ENCODE assay signal across 22 mouse cellular contexts in the genomic region with DNA sequence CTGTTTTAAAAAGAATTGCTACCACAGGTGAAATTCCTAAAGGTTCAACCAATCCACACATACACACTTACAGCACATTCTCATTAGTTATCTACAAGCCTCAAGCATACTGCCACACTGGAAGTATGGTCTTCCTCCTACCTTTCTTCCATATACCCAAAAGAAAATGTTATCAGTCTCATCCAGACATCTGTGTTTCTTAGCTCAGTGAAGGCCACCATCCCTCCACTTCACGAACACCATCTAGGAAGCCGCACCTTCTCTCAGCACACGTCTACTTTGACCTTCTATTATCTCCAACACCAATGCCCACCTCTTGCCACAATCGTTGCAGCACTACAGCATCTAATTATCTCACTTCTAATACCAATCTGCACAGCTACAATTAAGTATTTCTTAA. TPM values are rescaled to one million over a fixed set of nuclear protein-coding genes. Genes with fewer than 3 reads are reported as not detected.
DNase-seq lines count a peak whose midpoint lies in the region; ATAC-seq and TF ChIP-seq lines count a peak whose summit lies in the region.
"Had no signal": no experiment of that assay in that cellular context is flagged by ENCODE, and none has a peak within 500 bp of the region (broad histone marks: within the 10 kb centered on the region; RNA-seq: fewer than 3 reads in every experiment).

No protein-coding gene starts in this region.

- no peak overlapping the region for H3K4me3 ChIP-seq in G1E (ENCODE audit: low read depth, low read length)
- H3K4me3 ChIP-seq in intestine, embryonic 16.5 days (ENCODE audit: low read length): no peak overlapping the region
- peak overlapping the region; percentile 13; the same call in 1 of the 2 replicates for H3K4me3 ChIP-seq in liver, embryonic 16.5 days (ENCODE audit: low read depth, low read length)
- H3K4me3 ChIP-seq: midbrain, embryonic 12.5 days; neural tube, embryonic 15.5 days had no signal

- peak; percentile 19 for DNase-seq in G1E (ENCODE audit: low spot score)
- peak; percentile 46 for DNase-seq in c-Kit-negative CD71-positive TER-119-positive erythroid progenitor cells, embryonic 14.5 days (ENCODE audit: low read depth, low spot score)
- DNase-seq in urinary bladder, postnatal 25 days (ENCODE audit: low spot score): no peak
- DNase-seq in left cerebral cortex, postnatal 4 days: no peak
- no peak for DNase-seq in right cerebral cortex, postnatal 36 days (ENCODE audit: low spot score in 2 of 2)
- DNase-seq: adrenal gland, postnatal 10 days; cerebellum, adult 9-10 months; layer of hippocampus, postnatal 36 days; right cerebral cortex, postnatal 4 days; thymus, adult 18-20 months had no signal

- 72% methylated on average over 4 of the region's 4 CpGs for WGBS in intestine, embryonic 16.5 days
- 12% methylated on average over 4 of the region's 4 CpGs for WGBS in liver, embryonic 16.5 days (ENCODE audit: insufficient replicate concordance)

- peaks cover 77% of the 10 kb centered on the region for H3K4me1 ChIP-seq in G1E (ENCODE audit: insufficient read depth, low read depth, low read length)
- peaks cover 29% of the 10 kb centered on the region for H3K4me1 ChIP-seq in intestine, embryonic 16.5 days (ENCODE audit: control insufficient read depth, insufficient read depth, low read length)
- H3K4me1 ChIP-seq in liver, embryonic 16.5 days (ENCODE audit: control insufficient read depth, low read depth, low read length): peaks cover 66% of the 10 kb centered on the region

- H3K9ac ChIP-seq in intestine, embryonic 16.5 days (ENCODE audit: low read depth, low read length): no peak overlapping the region
- no peak overlapping the region; the same call in 1 of the 2 replicates for H3K9ac ChIP-seq in liver, embryonic 16.5 days (ENCODE audit: low read depth, low read length)
- H3K9ac ChIP-seq: midbrain, embryonic 12.5 days; neural tube, embryonic 15.5 days had no signal

- no peak overlapping the region for H3K4me2 ChIP-seq in intestine, embryonic 16.5 days (ENCODE audit: low read depth, low read length)
- H3K4me2 ChIP-seq in liver, embryonic 16.5 days (ENCODE audit: low read depth, low read length): peak overlapping the region; percentile 51
- H3K4me2 ChIP-seq: midbrain, embryonic 12.5 days; neural tube, embryonic 15.5 days had no signal

- H3K9me3 ChIP-seq in G1E (replicated peaks): no peaks in the 10 kb centered on the region
- no peaks in the 10 kb centered on the region for H3K9me3 ChIP-seq in intestine, embryonic 16.5 days (ENCODE audit: control insufficient read depth, low read length)
- H3K9me3 ChIP-seq in liver, embryonic 16.5 days (replicated peaks; ENCODE audit: control insufficient read depth, low read length): no peaks in the 10 kb centered on the region
- H3K9me3 ChIP-seq: midbrain, embryonic 12.5 days; neural tube, embryonic 15.5 days had no signal

- no peak overlapping the region for H3K27ac ChIP-seq in intestine, embryonic 16.5 days (ENCODE audit: low read length)
- H3K27ac ChIP-seq in liver, embryonic 16.5 days (ENCODE audit: low read length): peak overlapping the region; percentile 76
- H3K27ac ChIP-seq: midbrain, embryonic 12.5 days; neural tube, embryonic 15.5 days had no signal

- H3K36me3 ChIP-seq in G1E (replicated peaks): peaks cover 25% of the 10 kb centered on the region
- no peaks in the 10 kb centered on the region for H3K36me3 ChIP-seq in intestine, embryonic 16.5 days (ENCODE audit: control insufficient read depth, insufficient read depth, low read length)
- no peaks in the 10 kb centered on the region for H3K36me3 ChIP-seq in liver, embryonic 16.5 days (ENCODE audit: control insufficient read depth, insufficient read depth)
- H3K36me3 ChIP-seq: midbrain, embryonic 12.5 days; neural tube, embryonic 15.5 days had no signal

- no peak for TF ChIP-seq CTCF in G1E (IDR thresholded peaks at IDR 0.05; ENCODE audit: low read depth, low read length)

- intact Hi-C loops in left cerebral cortex, postnatal 4 days (cut with DNase I): no loop called here

- H3K27me3 ChIP-seq in G1E (ENCODE audit: insufficient read depth, low read length): no peaks in the 10 kb centered on the region
- H3K27me3 ChIP-seq in intestine, embryonic 16.5 days (replicated peaks; ENCODE audit: control insufficient read depth, insufficient read depth, low read length): no peaks in the 10 kb centered on the region
- no peaks in the 10 kb centered on the region for H3K27me3 ChIP-seq in liver, embryonic 16.5 days (ENCODE audit: control insufficient read depth, insufficient read depth, low read depth, low read length)
- H3K27me3 ChIP-seq: midbrain, embryonic 12.5 days; neural tube, embryonic 15.5 days had no signal

- peak; percentile 77 for ATAC-seq in G1E (ENCODE audit: extremely low read depth, insufficient number of reproducible peaks, low FRiP score, poor library complexity, severe bottlenecking)
- ATAC-seq in intestine, embryonic 16.5 days: 0 out of 2 replicates have a peak, but pooled peaks have one; percentile 30
- peak; percentile 91 for ATAC-seq in liver, embryonic 16.5 days (ENCODE audit: low read depth)
- ATAC-seq: forebrain, embryonic 16.5 days; inflammation-experienced regulatory T-cells, adult 6 months had no signal

RNA-seq across cellular contexts. Expression of a gene that starts 7.3 kb away (rescaled TPM):
- total RNA-seq in G1E (2014; fragmentation: Nextera tagmentation): 174 and 180 TPM in 2 replicates
- total RNA-seq in G1E (2017): 120 and 130 TPM in 2 replicates
- polyA plus RNA-seq in G1E (2012): 148 and 209 TPM in 2 replicates
- polyA plus RNA-seq in intestine, embryonic 16.5 days (2015; fragmentation: Nextera tagmentation; extraction: Ambion mirVana): 194 and 204 TPM in 2 replicates
- polyA plus RNA-seq in liver, embryonic 16.5 days (2015; fragmentation: Nextera tagmentation; extraction: Ambion mirVana): 55.8 and 57.0 TPM in 2 replicates
- total RNA-seq in left cerebral cortex, postnatal 4 days (2021): 100 to 1,000 TPM; 167 to 168 TPM

RNA-seq across cellular contexts. Expression of a gene that starts 36.0 kb away (rescaled TPM):
- total RNA-seq in G1E (2014; fragmentation: Nextera tagmentation) (not detected in 2 replicates), G1E (2017) (0.06 and 0.22 TPM in 2 replicates)
- not detected in 2 replicates for polyA plus RNA-seq in G1E (2012)
- polyA plus RNA-seq in intestine, embryonic 16.5 days (2015; fragmentation: Nextera tagmentation; extraction: Ambion mirVana): not detected in 2 replicates
- not detected in 2 replicates for polyA plus RNA-seq in liver, embryonic 16.5 days (2015; fragmentation: Nextera tagmentation; extraction: Ambion mirVana)
- under 1 TPM; 0.28 to 0.44 TPM for total RNA-seq in left cerebral cortex, postnatal 4 days (2021)
- total RNA-seq: granulocyte monocyte progenitor cell, adult 5-6 weeks; layer of hippocampus, adult 18-20 months; layer of hippocampus, postnatal 36 days; left cerebral cortex, postnatal 25 days; liver, adult 2 months had no signal
- polyA plus RNA-seq: heart, embryonic 16.5 days; hindbrain, embryonic 11.5 days; inflammation-experienced regulatory T-cells, adult 6 months; liver, adult 2 months had no signal

Comparison
In these comparisons a context has a peak if more than half of its experiments do, and no peak if none do; other contexts are left out.
1. ATAC-seq: peak in every context shown above with its lines; median percentile 91 in liver, embryonic 16.5 days; 77 in G1E; 30 in intestine, embryonic 16.5 days.
2. DNase-seq: peak in G1E (single experiment) and c-Kit-negative CD71-positive TER-119-positive erythroid progenitor cells, embryonic 14.5 days (single experiment); none in urinary bladder, postnatal 25 days (single experiment), left cerebral cortex, postnatal 4 days (single experiment) and right cerebral cortex, postnatal 36 days (0 of 2).